Mouse (Mus musculus): ENCODE measurements around the gene Slc38a9.
A peak's percentile ranks its signal among the peaks of the same experiment; 100 is the strongest.

Slc38a9 gene

GRCm38 (mm10) chr13:112660574-112661381, at the start of gene Slc38a9:
Slc38a9 (plus strand) TSS chr13:112660751.
- DNase-seq (ENCODE audit: low read depth, low spot score): peak; percentile 88

GRCm38 (mm10) chr13:112621592-112621991, 39.0 kb upstream of the Slc38a9 start:
- DNase-seq (ENCODE audit: low read depth, low spot score): no peak

GRCm38 (mm10) chr13:112623656-112624055, 36.9 kb upstream of the Slc38a9 start:
- no peak for DNase-seq (ENCODE audit: low read depth, low spot score)

- DNase-seq (ENCODE audit: low read depth, low spot score): no peak
These were observed 35.9 kb upstream of the Slc38a9 start for GRCm38 (mm10) chr13:112624622-112625021.

- no peak for DNase-seq (ENCODE audit: low read depth, low spot score)
These were observed 35.0 kb upstream of the Slc38a9 start for GRCm38 (mm10) chr13:112625566-112625965.

- DNase-seq (ENCODE audit: low read depth, low spot score): no peak
These were observed 25.2 kb upstream of the Slc38a9 start for GRCm38 (mm10) chr13:112635174-112635837.

GRCm38 (mm10) chr13:112636498-112636897, 24.1 kb upstream of the Slc38a9 start:
- DNase-seq (ENCODE audit: low read depth, low spot score): no peak

GRCm38 (mm10) chr13:112639111-112639510, 21.4 kb upstream of the Slc38a9 start:
- DNase-seq (ENCODE audit: low read depth, low spot score): no peak

- no peak for DNase-seq (ENCODE audit: low read depth, low spot score)
These were observed 17.7 kb upstream of the Slc38a9 start for GRCm38 (mm10) chr13:112642897-112643296.

- no peak for DNase-seq (ENCODE audit: low read depth, low spot score)
These were observed 15.6 kb upstream of the Slc38a9 start for GRCm38 (mm10) chr13:112644996-112645395.

GRCm38 (mm10) chr13:112645529-112646186, 14.9 kb upstream of the Slc38a9 start:
- DNase-seq (ENCODE audit: low read depth, low spot score): no peak

GRCm38 (mm10) chr13:112651183-112651582, 9.4 kb upstream of the Slc38a9 start:
- no peak for DNase-seq (ENCODE audit: low read depth, low spot score)

- DNase-seq (ENCODE audit: low read depth, low spot score): no peak
These were observed 8.3 kb upstream of the Slc38a9 start, which contains the start of gene Ddx4 for GRCm38 (mm10) chr13:112652205-112652604. Ddx4 (minus strand) TSS chr13:112652475.

- no peak for DNase-seq (ENCODE audit: low read depth, low spot score)
These were observed 471 bp upstream of the Slc38a9 start for GRCm38 (mm10) chr13:112659986-112660573.

- DNase-seq (ENCODE audit: low read depth, low spot score): no peak
These were observed 1.1 kb downstream of the Slc38a9 start for GRCm38 (mm10) chr13:112661687-112662086.

- no peak for DNase-seq (ENCODE audit: low read depth, low spot score)
These were observed 6.0 kb downstream of the Slc38a9 start for GRCm38 (mm10) chr13:112666433-112667024.

GRCm38 (mm10) chr13:112667215-112667614, 6.7 kb downstream of the Slc38a9 start:
- no peak for DNase-seq (ENCODE audit: low read depth, low spot score)

- no peak for DNase-seq (ENCODE audit: low read depth, low spot score)
These were observed 11.2 kb downstream of the Slc38a9 start for GRCm38 (mm10) chr13:112671708-112672107.

GRCm38 (mm10) chr13:112672797-112673196, 12.2 kb downstream of the Slc38a9 start:
- DNase-seq (ENCODE audit: low read depth, low spot score): no peak

GRCm38 (mm10) chr13:112673899-112674447, 13.4 kb downstream of the Slc38a9 start:
- peak; percentile 67 for DNase-seq (ENCODE audit: low read depth, low spot score)

- no peak for DNase-seq (ENCODE audit: low read depth, low spot score)
These were observed 17.6 kb downstream of the Slc38a9 start for GRCm38 (mm10) chr13:112678154-112678553.
